Mouse (Mus musculus) midbrain, postnatal 0 days (tissue): ENCODE data around the gene Apbb1ip. TPM values are rescaled to one million over a fixed set of nuclear protein-coding genes. Genes with fewer than 3 reads are reported as not detected.

Source experiments
- ATAC-seq: fragments of 200-750 bp; cut with Nextera tagmentation; 2 replicates; pipeline ENCODE4 v1.8.0; 2017; ENCODE audit warnings: moderate number of reproducible peaks, mild to moderate bottlenecking, moderate TSS enrichment, moderate library complexity; ENCODE audit not compliant: low FRiP score
- DNase-seq: peaks from one replicate; pipeline ENCODE4 v3.0.0-alpha.2; 2015; ENCODE audit warnings: low spot score
- H3K27ac ChIP-seq: fragments of 300-500 bp; sonication (generic); 2 replicates; pipeline ENCODE4 v1.5.1; 2014; ENCODE audit warnings: low read depth, mild to moderate bottlenecking, low read length, mixed read lengths
- H3K27me3 ChIP-seq: fragments of 300-500 bp; sonication (generic); 2 replicates; pipeline ENCODE4 v1.6.1; 2014; ENCODE audit warnings: low read length, control low read depth, mixed read lengths; ENCODE audit not compliant: insufficient read depth
- H3K36me3 ChIP-seq: fragments of 300-500 bp; sonication (generic); 2 replicates; pipeline ENCODE4 v1.6.1; 2014; ENCODE audit warnings: low read length, control low read depth, mixed read lengths; ENCODE audit not compliant: insufficient read depth
- H3K4me1 ChIP-seq: fragments of 300-500 bp; sonication (generic); 2 replicates; pipeline ENCODE4 v1.6.1; 2014; ENCODE audit warnings: mild to moderate bottlenecking, control low read depth, antibody characterized with exemption, low read length, mixed read lengths; ENCODE audit not compliant: insufficient read depth
- H3K4me2 ChIP-seq: fragments of 300-500 bp; sonication (generic); 2 replicates; pipeline ENCODE4 v1.6.1; 2014; ENCODE audit warnings: low read depth, mild to moderate bottlenecking, low read length, mixed read lengths; ENCODE audit not compliant: poor library complexity, severe bottlenecking
- H3K4me3 ChIP-seq: fragments of 300-500 bp; sonication (generic); 2 replicates; pipeline ENCODE4 v1.5.1; 2014; ENCODE audit warnings: low read depth, mild to moderate bottlenecking, low read length, moderate library complexity
- H3K9ac ChIP-seq: fragments of 300-500 bp; sonication (generic); replicated peaks from 2 replicates; pipeline ENCODE4 v1.6.1; 2014; ENCODE audit warnings: mild to moderate bottlenecking, low read length, moderate library complexity, mixed read lengths; ENCODE audit not compliant: poor library complexity, severe bottlenecking
- H3K9me3 ChIP-seq: fragments of 300-500 bp; sonication (generic); 2 replicates; pipeline ENCODE4 v1.6.1; 2016; ENCODE audit warnings: low read length, control low read depth
- CTCF ChIP-seq: IDR thresholded peaks from 2 replicates; pipeline ENCODE4 v1.5.1; 2016; ENCODE audit warnings: antibody characterized with exemption, mild to moderate bottlenecking
- WGBS: fragments of 180-500 bp; shearing (Covaris S2); extraction: QIAGEN DNeasy Blood & Tissue Kit; methylation state at CpG from one replicate; pipeline ENCODE4 v1.1.7; 2014; 5-methylcytosine and 5-hydroxymethylcytosine counted together
- polyA plus RNA-seq: library from polyadenylated mRNA; unstranded; fragments of >200 nt; fragmentation: Nextera tagmentation; extraction: Ambion mirVana; gene quantifications from 2 replicates; pipeline ENCODE4 v1.2.1, GENCODE M21; 2015
- total RNA-seq: library from RNA; depleted of rRNA; stranded (reverse); fragments of >200 nt; gene quantifications from 2 replicates; pipeline ENCODE4 v1.2.3, GENCODE M21; 2014; rRNA removed

Gene Apbb1ip
- total and polyA plus RNA-seq, 2 experiments from 2014 or later, result 1.0 to 1.4 TPM

DNA sequence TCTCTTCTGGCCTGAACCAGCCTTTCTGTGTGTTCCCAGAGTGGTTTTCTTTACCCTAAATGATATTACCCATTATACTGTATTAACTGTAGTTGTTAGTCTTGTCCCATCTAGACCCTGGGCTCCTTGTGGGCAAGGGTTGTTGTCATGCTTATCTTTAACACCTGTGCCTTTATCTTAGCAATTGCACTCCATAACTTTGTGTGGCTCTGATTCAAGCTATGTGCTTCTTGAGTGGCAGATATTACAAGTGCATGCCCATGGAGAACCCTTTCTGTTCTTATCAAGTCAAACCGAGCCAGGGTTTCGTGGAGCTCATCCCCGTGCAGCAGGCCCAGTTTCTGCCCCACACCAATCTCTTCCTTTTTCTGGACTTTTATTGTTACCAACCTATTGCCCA is 130.1 kb downstream of the Apbb1ip start:
- ATAC-seq (no peak), DNase-seq (no peak)
- Histone ChIP-seq H3K9me3 (no peaks in the 10 kb centered on the region), H3K4me1 (no peaks in the 10 kb centered on the region), H3K36me3 (peaks cover 24% of the 10 kb centered on the region; the same call in 1 of the 2 replicates), H3K27me3 (no peaks in the 10 kb centered on the region), H3K4me2 (no peak overlapping the region), H3K9ac (no peak overlapping the region), H3K27ac (no peak overlapping the region), H3K4me3 (no peak overlapping the region)
- WGBS, result 96% methylated on average over 3 of the region's 3 CpGs
- TF ChIP-seq CTCF, result no peak

GRCm38 (mm10) chr2:22914421-22914820 is 140.5 kb downstream of the Apbb1ip start:
- ATAC-seq (no peak), DNase-seq (no peak)
- Histone ChIP-seq H3K36me3 (peaks cover 27% of the 10 kb centered on the region; the same call in 1 of the 2 replicates), H3K27ac (no peak overlapping the region), H3K4me2 (no peak overlapping the region), H3K4me1 (no peaks in the 10 kb centered on the region), H3K27me3 (no peaks in the 10 kb centered on the region), H3K9me3 (no peaks in the 10 kb centered on the region), H3K4me3 (no peak overlapping the region), H3K9ac (no peak overlapping the region)
- WGBS, result 52% methylated on average over 3 of the region's 3 CpGs
- no peak for TF ChIP-seq CTCF

- Histone ChIP-seq H3K36me3 (peaks cover 34% of the 10 kb centered on the region), H3K4me3 (no peak overlapping the region), H3K4me1 (no peaks in the 10 kb centered on the region), H3K27ac (no peak overlapping the region), H3K4me2 (no peak overlapping the region), H3K27me3 (no peaks in the 10 kb centered on the region), H3K9me3 (no peaks in the 10 kb centered on the region), H3K9ac (no peak overlapping the region)
- WGBS, result 91% methylated on average over 2 of the region's 2 CpGs
- DNase-seq (no peak), ATAC-seq (no peak)
- no peak for TF ChIP-seq CTCF
These were observed 144.8 kb downstream of the Apbb1ip start for GRCm38 (mm10) chr2:22918651-22919050.

Other genes starting within 250 kb of the Apbb1ip start
- 49.4 and 77.6 TPM in 2 replicates for gene Gad2, start 151.9 kb upstream of the Apbb1ip start, total RNA-seq
- 43.2 and 52.6 TPM in 2 replicates for gene Gad2, start 151.9 kb upstream of the Apbb1ip start, polyA plus RNA-seq
- gene Pdss1, start 121.4 kb downstream of the Apbb1ip start, total RNA-seq, result 28.1 and 39.1 TPM in 2 replicates
- 23.3 and 24.2 TPM in 2 replicates for gene Pdss1, start 121.4 kb downstream of the Apbb1ip start, polyA plus RNA-seq